Mouse (Mus musculus) liver, embryonic 12.5 days (tissue): Measurements from ENCODE around the gene Sec14l1. TPM values are rescaled to one million over a fixed set of nuclear protein-coding genes. Genes with fewer than 3 reads are reported as not detected.
"Not testable (repeated sequence)": the region's sequence is repeated elsewhere in the genome, so short reads cannot be mapped to it uniquely, and the experiment has no call there.

Source experiments
- ATAC-seq: fragments of 200-750 bp; cut with Nextera tagmentation; 2 replicates; pipeline ENCODE4 v1.8.0; 2017; ENCODE audit warnings: moderate number of reproducible peaks, mild to moderate bottlenecking, moderate library complexity
- H3K27ac ChIP-seq: fragments of 300-500 bp; sonication (generic); 2 replicates; pipeline ENCODE4 v1.5.1; 2016; ENCODE audit warnings: mild to moderate bottlenecking
- H3K27me3 ChIP-seq: fragments of 300-500 bp; sonication (generic); replicated peaks from 2 replicates; pipeline ENCODE4 v1.6.1; 2016; ENCODE audit warnings: mild to moderate bottlenecking, moderate library complexity
- H3K36me3 ChIP-seq: fragments of 300-500 bp; sonication (generic); 2 replicates; pipeline ENCODE4 v1.6.1; 2016; ENCODE audit warnings: mild to moderate bottlenecking, moderate library complexity
- H3K4me1 ChIP-seq: fragments of 300-500 bp; sonication (generic); 2 replicates; pipeline ENCODE4 v1.6.1; 2016
- H3K4me2 ChIP-seq: fragments of 300-500 bp; sonication (generic); 2 replicates; pipeline ENCODE4 v1.6.1; 2016; ENCODE audit warnings: mild to moderate bottlenecking, moderate library complexity
- H3K4me3 ChIP-seq: fragments of 300-500 bp; sonication (generic); 2 replicates; pipeline ENCODE4 v1.5.1; 2016; ENCODE audit warnings: mild to moderate bottlenecking, moderate library complexity
- H3K9ac ChIP-seq: fragments of 300-500 bp; sonication (generic); 2 replicates; pipeline ENCODE4 v1.6.1; 2016; ENCODE audit warnings: mild to moderate bottlenecking, moderate library complexity
- H3K9me3 ChIP-seq: fragments of 300-500 bp; sonication (generic); replicated peaks from 2 replicates; pipeline ENCODE4 v1.6.1; 2016; ENCODE audit warnings: mild to moderate bottlenecking, moderate library complexity
- WGBS: fragments of 180-500 bp; shearing (Covaris S2); methylation state at CpG from one replicate; pipeline ENCODE4 v1.1.7; 2016; ENCODE audit not compliant: insufficient replicate concordance; 5-methylcytosine and 5-hydroxymethylcytosine counted together
- polyA plus RNA-seq: library from polyadenylated mRNA; unstranded; fragments of >200 nt; fragmentation: Nextera tagmentation; extraction: Ambion mirVana; gene quantifications from 2 replicates; pipeline ENCODE4 v1.2.1, GENCODE M21; 2016

Gene Sec14l1
- 26.9 and 27.5 TPM in 2 replicates for polyA plus RNA-seq

- Histone ChIP-seq H3K36me3 (peaks cover 32% of the 10 kb centered on the region), H3K4me3 (peak within 1 kb of the TSS; percentile 92), H3K9ac (peak within 1 kb of the TSS; percentile 96), H3K4me2 (peak within 1 kb of the TSS; percentile 89), H3K27me3 (no peaks in the 10 kb centered on the region), H3K9me3 (no peaks in the 10 kb centered on the region; the same call in 1 of the 2 replicates), H3K4me1 (peaks cover 73% of the 10 kb centered on the region), H3K27ac (peak within 1 kb of the TSS; percentile 100)
- peak; percentile 94 for ATAC-seq
- under 1% methylated on average over 60 of the region's 67 CpGs for WGBS
Measured at GRCm38 (mm10) chr11:117114592-117115345, at the start of gene Sec14l1. Gene Sec14l1 (plus strand): TSS chr11:117115168.

- H3K4me2 ChIP-seq, H3K9ac ChIP-seq, H3K9me3 ChIP-seq, H3K27ac ChIP-seq, H3K4me3 ChIP-seq, H3K4me1 ChIP-seq, ATAC-seq, H3K36me3 ChIP-seq: not testable (repeated sequence)
- H3K27me3 ChIP-seq = peaks cover 30% of the 10 kb centered on the region; the same call in 1 of the 2 replicates
- WGBS = 66% methylated on average over 5 of the region's 5 CpGs
Measured at GRCm38 (mm10) chr11:117065602-117066001, 49.4 kb upstream of the Sec14l1 start.

GRCm38 (mm10) chr11:117066738-117067137, 48.2 kb upstream of the Sec14l1 start:
- Histone ChIP-seq H3K4me3 (no peak overlapping the region), H3K36me3 (no peaks in the 10 kb centered on the region), H3K27ac (no peak overlapping the region), H3K4me1 (no peaks in the 10 kb centered on the region; the same call in 1 of the 2 replicates), H3K27me3 (peaks cover 42% of the 10 kb centered on the region), H3K9me3 (no peaks in the 10 kb centered on the region), H3K9ac (no peak overlapping the region), H3K4me2 (no peak overlapping the region)
- 56% methylated on average over 5 of the region's 5 CpGs for WGBS
- no peak for ATAC-seq

GRCm38 (mm10) chr11:117068332-117068731, 46.6 kb upstream of the Sec14l1 start:
- Histone ChIP-seq H3K9ac (no peak overlapping the region), H3K4me3 (no peak overlapping the region), H3K4me1 (peaks cover 3% of the 10 kb centered on the region), H3K27ac (no peak overlapping the region), H3K4me2 (no peak overlapping the region), H3K9me3 (no peaks in the 10 kb centered on the region), H3K27me3 (peaks cover 34% of the 10 kb centered on the region), H3K36me3 (no peaks in the 10 kb centered on the region)
- no peak for ATAC-seq
- 81% methylated on average over 1 of the region's 1 CpGs for WGBS

- 53% methylated on average over 3 of the region's 3 CpGs for WGBS
- ATAC-seq = no peak
- H3K4me3 ChIP-seq = no peak overlapping the region
- no peaks in the 10 kb centered on the region for H3K9me3 ChIP-seq
- no peak overlapping the region for H3K9ac ChIP-seq
- H3K4me1 ChIP-seq = peaks cover 3% of the 10 kb centered on the region; the same call in 1 of the 2 replicates
- no peak overlapping the region for H3K4me2 ChIP-seq
- no peak overlapping the region for H3K27ac ChIP-seq
- no peaks in the 10 kb centered on the region for H3K36me3 ChIP-seq
- H3K27me3 ChIP-seq = peaks cover 30% of the 10 kb centered on the region
Measured at GRCm38 (mm10) chr11:117069027-117069426, 45.9 kb upstream of the Sec14l1 start.

GRCm38 (mm10) chr11:117070711-117071110, 44.3 kb upstream of the Sec14l1 start:
- peaks cover 3% of the 10 kb centered on the region; the same call in 1 of the 2 replicates for H3K4me1 ChIP-seq
- WGBS = 73% methylated on average over 7 of the region's 7 CpGs
- H3K27me3 ChIP-seq = peaks cover 21% of the 10 kb centered on the region
- H3K4me2 ChIP-seq = no peak overlapping the region
- H3K27ac ChIP-seq = no peak overlapping the region
- no peak for ATAC-seq
- no peak overlapping the region for H3K4me3 ChIP-seq
- no peaks in the 10 kb centered on the region for H3K36me3 ChIP-seq
- no peak overlapping the region for H3K9ac ChIP-seq
- H3K9me3 ChIP-seq = no peaks in the 10 kb centered on the region

GRCm38 (mm10) chr11:117072128-117072527, 42.8 kb upstream of the Sec14l1 start:
- H3K4me3 ChIP-seq = no peak overlapping the region
- peaks cover 11% of the 10 kb centered on the region for H3K4me1 ChIP-seq
- H3K4me2 ChIP-seq = no peak overlapping the region
- no peak overlapping the region for H3K9ac ChIP-seq
- WGBS = under 1% methylated on average over 13 of the region's 13 CpGs
- no peaks in the 10 kb centered on the region for H3K9me3 ChIP-seq
- H3K36me3 ChIP-seq = no peaks in the 10 kb centered on the region
- no peak overlapping the region for H3K27ac ChIP-seq
- H3K27me3 ChIP-seq = peaks cover 21% of the 10 kb centered on the region
- ATAC-seq = no peak

- no peak overlapping the region for H3K4me2 ChIP-seq
- no peak for ATAC-seq
- H3K27ac ChIP-seq = no peak overlapping the region
- 83% methylated on average over 9 of the region's 9 CpGs for WGBS
- H3K9ac ChIP-seq = no peak overlapping the region
- no peaks in the 10 kb centered on the region for H3K9me3 ChIP-seq
- H3K4me3 ChIP-seq = no peak overlapping the region
- H3K27me3 ChIP-seq = peaks cover 21% of the 10 kb centered on the region
- peaks cover 24% of the 10 kb centered on the region for H3K4me1 ChIP-seq
- H3K36me3 ChIP-seq = peaks cover 9% of the 10 kb centered on the region
Measured at GRCm38 (mm10) chr11:117073426-117073825, 41.5 kb upstream of the Sec14l1 start.

- Histone ChIP-seq H3K27ac (peak overlapping the region; percentile 68), H3K9me3 (no peaks in the 10 kb centered on the region), H3K4me2 (peak overlapping the region; percentile 89), H3K4me1 (peaks cover 57% of the 10 kb centered on the region), H3K27me3 (peaks cover 4% of the 10 kb centered on the region), H3K4me3 (peak overlapping the region; percentile 94), H3K9ac (peak overlapping the region; percentile 87), H3K36me3 (peaks cover 37% of the 10 kb centered on the region)
- peak; percentile 74 for ATAC-seq
- under 1% methylated on average over 54 of the region's 54 CpGs for WGBS
Measured at GRCm38 (mm10) chr11:117076576-117077196, 38.3 kb upstream of the Sec14l1 start.

GRCm38 (mm10) chr11:117077227-117077626, 37.7 kb upstream of the Sec14l1 start:
- Histone ChIP-seq H3K4me1 (peaks cover 61% of the 10 kb centered on the region), H3K27ac (peak overlapping the region; percentile 68), H3K4me2 (peak overlapping the region; percentile 89), H3K9me3 (no peaks in the 10 kb centered on the region), H3K27me3 (no peaks in the 10 kb centered on the region), H3K4me3 (peak overlapping the region; percentile 94), H3K9ac (peak overlapping the region; percentile 87), H3K36me3 (peaks cover 37% of the 10 kb centered on the region)
- no peak; the same call in 1 of the 2 replicates for ATAC-seq
- 1% methylated on average over 8 of the region's 8 CpGs for WGBS

GRCm38 (mm10) chr11:117077902-117078301, 37.1 kb upstream of the Sec14l1 start:
- peak overlapping the region; percentile 26 for H3K27ac ChIP-seq
- no peak for ATAC-seq
- peak overlapping the region; percentile 94 for H3K4me3 ChIP-seq
- 62% methylated on average over 8 of the region's 8 CpGs for WGBS
- H3K4me2 ChIP-seq = peak overlapping the region; percentile 89
- no peaks in the 10 kb centered on the region for H3K9me3 ChIP-seq
- peak overlapping the region; percentile 87 for H3K9ac ChIP-seq
- peaks cover 37% of the 10 kb centered on the region for H3K36me3 ChIP-seq
- peaks cover 66% of the 10 kb centered on the region for H3K4me1 ChIP-seq
- no peaks in the 10 kb centered on the region for H3K27me3 ChIP-seq

GRCm38 (mm10) chr11:117078637-117079240, 36.2 kb upstream of the Sec14l1 start:
- Histone ChIP-seq H3K4me3 (no peak overlapping the region; the same call in 1 of the 2 replicates), H3K9ac (no peak overlapping the region), H3K4me2 (peak overlapping the region; percentile 89; the same call in 1 of the 2 replicates), H3K27me3 (no peaks in the 10 kb centered on the region), H3K36me3 (peaks cover 37% of the 10 kb centered on the region), H3K9me3 (no peaks in the 10 kb centered on the region), H3K4me1 (peaks cover 74% of the 10 kb centered on the region), H3K27ac (0 out of 2 replicates have a peak overlapping the region, but pooled peaks have one; percentile 26)
- 70% methylated on average over 12 of the region's 12 CpGs for WGBS
- ATAC-seq = no peak
